Mouse (Mus musculus) kidney, adult 2 months (tissue): ENCODE results near the gene Shisal2a. TPM values are rescaled to one million over a fixed set of nuclear protein-coding genes. Genes with fewer than 3 reads are reported as not detected.
"Not testable (repeated sequence)": the region's sequence is repeated elsewhere in the genome, so short reads cannot be mapped to it uniquely, and the experiment has no call there.

ENCODE experiments used
- DNase-seq: peaks from one replicate; pipeline ENCODE4 v3.0.0; 2021
- H3K27ac ChIP-seq: fragments of 200-500 bp; 2 replicates; pipeline ENCODE4 v1.5.1; 2012; ENCODE audit warnings: low read depth, low read length, control low read depth, inconsistent platforms; ENCODE audit not compliant: insufficient read depth
- H3K27me3 ChIP-seq: fragments of 200-500 bp; replicated peaks from 2 replicates; pipeline ENCODE4 v1.6.1; 2012; ENCODE audit warnings: mild to moderate bottlenecking, moderate library complexity, low read length, inconsistent platforms; ENCODE audit not compliant: control insufficient read depth, insufficient read depth
- H3K36me3 ChIP-seq: fragments of 200-500 bp; 2 replicates; pipeline ENCODE4 v1.6.1; 2012; ENCODE audit warnings: mild to moderate bottlenecking, moderate library complexity, low read length, inconsistent platforms; ENCODE audit not compliant: control insufficient read depth, insufficient read depth
- H3K4me1 ChIP-seq: fragments of 200-500 bp; 2 replicates; pipeline ENCODE4 v1.6.1; 2011; ENCODE audit warnings: low read length; ENCODE audit not compliant: control insufficient read depth, insufficient read depth
- H3K4me3 ChIP-seq: fragments of 200-500 bp; 2 replicates; pipeline ENCODE4 v1.5.1; 2011; ENCODE audit warnings: mild to moderate bottlenecking, low read depth, low read length, control low read depth; ENCODE audit not compliant: insufficient read depth
- CTCF ChIP-seq: fragments of 200-500 bp; conservative IDR thresholded peaks from 2 replicates; pipeline ENCODE4 v1.5.1; 2011; ENCODE audit warnings: low read depth, mild to moderate bottlenecking, control low read depth, low read length, moderate library complexity, mixed read lengths; ENCODE audit not compliant: insufficient read depth, insufficient read length
- POLR2A ChIP-seq: fragments of 200-500 bp; IDR thresholded peaks from one replicate; pipeline ENCODE4 v1.6.1; 2011; ENCODE audit warnings: low read depth, low read length, control low read depth
- WGBS: fragments of 180-500 bp; shearing (Covaris S2); methylation state at CpG from one replicate; pipeline ENCODE4 v1.1.7; 2018; 5-methylcytosine and 5-hydroxymethylcytosine counted together
- polyA plus RNA-seq: library from polyadenylated mRNA; depleted of rRNA; stranded (reverse); fragments of >200 nt; gene quantifications from 2 replicates; pipeline ENCODE4 v1.2.3, GENCODE M21; 2012

Shisal2a gene
- polyA plus RNA-seq, 1 experiment = 0.25 TPM

GRCm38 (mm10) chr4:108360136-108361055, 22.8 kb downstream of the Shisal2a start:
- Histone ChIP-seq H3K27me3 (no peaks in the 10 kb centered on the region), H3K27ac (no peak overlapping the region), H3K4me3 (peak overlapping the region; percentile 23; the same call in 1 of the 2 replicates), H3K36me3 (no peaks in the 10 kb centered on the region), H3K4me1 (peaks cover 5% of the 10 kb centered on the region; the same call in 1 of the 2 replicates)
- 46% methylated on average over 28 of the region's 28 CpGs for WGBS
- DNase-seq = peak; percentile 31
- TF ChIP-seq CTCF (no peak), POLR2A (no peak)

GRCm38 (mm10) chr4:108358498-108358897, 24.7 kb downstream of the Shisal2a start:
- 75% methylated on average over 4 of the region's 4 CpGs for WGBS
- H3K4me3 ChIP-seq = no peak overlapping the region
- no peaks in the 10 kb centered on the region for H3K36me3 ChIP-seq
- peaks cover 5% of the 10 kb centered on the region; the same call in 1 of the 2 replicates for H3K4me1 ChIP-seq
- no peak overlapping the region for H3K27ac ChIP-seq
- H3K27me3 ChIP-seq = no peaks in the 10 kb centered on the region
- no peak for DNase-seq
- no peak for TF ChIP-seq CTCF
- TF ChIP-seq POLR2A = no peak

GRCm38 (mm10) chr4:108357458-108357857, 25.7 kb downstream of the Shisal2a start:
- peaks cover 1% of the 10 kb centered on the region; the same call in 1 of the 2 replicates for H3K4me1 ChIP-seq
- 38% methylated on average over 8 of the region's 8 CpGs for whole genome bisulfite sequencing
- H3K36me3 ChIP-seq = no peaks in the 10 kb centered on the region
- DNase-seq = peak; percentile 60
- TF ChIP-seq POLR2A (no peak), CTCF (no peak)
- no peak overlapping the region for H3K4me3 ChIP-seq
- H3K27me3 ChIP-seq = no peaks in the 10 kb centered on the region
- no peak overlapping the region for H3K27ac ChIP-seq

GRCm38 (mm10) chr4:108353591-108353990, 29.6 kb downstream of the Shisal2a start:
- not testable (repeated sequence) for H3K27ac ChIP-seq, H3K27me3 ChIP-seq, H3K4me1 ChIP-seq, DNase-seq, H3K36me3 ChIP-seq, H3K4me3 ChIP-seq

GRCm38 (mm10) chr4:108350819-108351218, 32.3 kb downstream of the Shisal2a start:
- DNase-seq = peak; percentile 46
- WGBS = 15% methylated on average over 8 of the region's 8 CpGs
- H3K27ac ChIP-seq = no peak overlapping the region

GRCm38 (mm10) chr4:108349836-108350547, 33.2 kb downstream of the Shisal2a start:
- DNase-seq = no peak
- 39% methylated on average over 8 of the region's 8 CpGs for WGBS
- H3K4me1 ChIP-seq = no peaks in the 10 kb centered on the region

More at GRCm38 (mm10) chr4:108350819-108351218, 32.3 kb downstream of the Shisal2a start:
- no peaks in the 10 kb centered on the region for H3K4me1 ChIP-seq
- H3K27me3 ChIP-seq = no peaks in the 10 kb centered on the region
- no peaks in the 10 kb centered on the region for H3K36me3 ChIP-seq
- no peak for TF ChIP-seq POLR2A
- no peak for TF ChIP-seq CTCF
- H3K4me3 ChIP-seq = no peak overlapping the region

GRCm38 (mm10) chr4:108349064-108349463, 34.1 kb downstream of the Shisal2a start:
- H3K27ac ChIP-seq = no peak overlapping the region
- H3K36me3 ChIP-seq = no peaks in the 10 kb centered on the region
- WGBS = 94% methylated on average over 3 of the region's 3 CpGs
- no peak for DNase-seq
- H3K4me1 ChIP-seq = no peaks in the 10 kb centered on the region
- no peaks in the 10 kb centered on the region for H3K27me3 ChIP-seq
- no peak for TF ChIP-seq POLR2A
- H3K4me3 ChIP-seq = no peak overlapping the region

More at GRCm38 (mm10) chr4:108349836-108350547, 33.2 kb downstream of the Shisal2a start:
- Histone ChIP-seq H3K36me3 (no peaks in the 10 kb centered on the region), H3K27ac (no peak overlapping the region), H3K4me3 (no peak overlapping the region), H3K27me3 (no peaks in the 10 kb centered on the region)
- TF ChIP-seq POLR2A (no peak), CTCF (no peak)
